Comparison of ENCODE assay signal across 9 mouse cellular contexts in genomic region chr9:20879097-20879792, GRCm38 (mm10). TPM values are rescaled to one million over a fixed set of nuclear protein-coding genes. Genes with fewer than 3 reads are reported as not detected.
A peak's percentile ranks its signal among the peaks of the same experiment; 100 is the strongest.
DNase-seq lines count a peak whose midpoint lies in the region; ATAC-seq and TF ChIP-seq lines count a peak whose summit lies in the region.
"Had no signal": no experiment of that assay in that cellular context is flagged by ENCODE, and none has a peak within 500 bp of the region (broad histone marks: within the 10 kb centered on the region; RNA-seq: fewer than 3 reads in every experiment).

Angptl6 (minus strand) TSS chr9:20879727.

- no peak for DNase-seq in heart, postnatal 36 days
- DNase-seq in A20 (ENCODE audit: low read depth, low spot score) = peak; percentile 53
- no peak for DNase-seq in liver, embryonic 11.5 days (ENCODE audit: low spot score)
- no peak for DNase-seq in embryo, embryonic 10.5 days (ENCODE audit: low spot score)
- no peak for DNase-seq in urinary bladder, adult 2 months (ENCODE audit: low spot score)

- H3K27me3 ChIP-seq in heart, embryonic 11.5 days (ENCODE audit: control insufficient read depth, insufficient read depth, low read length) = 0 out of 2 replicates have a peak, but pooled peaks cover 2% of the 10 kb centered on the region
- no peaks in the 10 kb centered on the region for H3K27me3 ChIP-seq in liver, embryonic 11.5 days (replicated peaks; ENCODE audit: control insufficient read depth, insufficient read depth, low read length)
- H3K27me3 ChIP-seq: Patski had no signal

- 83% methylated on average over 13 of the region's 13 CpGs for WGBS in heart, embryonic 11.5 days (ENCODE audit: insufficient replicate concordance)
- 82% methylated on average over 13 of the region's 13 CpGs for WGBS in liver, embryonic 11.5 days

- H3K9me3 ChIP-seq in heart, embryonic 11.5 days (replicated peaks; ENCODE audit: control insufficient read depth, low read length) = no peaks in the 10 kb centered on the region
- no peaks in the 10 kb centered on the region for H3K9me3 ChIP-seq in liver, embryonic 11.5 days (ENCODE audit: control insufficient read depth, low read length)

- peak within 1 kb of the TSS; percentile 83 for H3K27ac ChIP-seq in heart, embryonic 11.5 days (ENCODE audit: low read depth, low read length)
- peak within 1 kb of the TSS; percentile 60 for H3K27ac ChIP-seq in embryonic fibroblast, embryonic 13.5 days (ENCODE audit: insufficient read depth, low read length)
- peak within 1 kb of the TSS; percentile 87 for H3K27ac ChIP-seq in liver, embryonic 11.5 days (ENCODE audit: low read depth, low read length)

- H3K4me1 ChIP-seq in heart, embryonic 11.5 days (ENCODE audit: control insufficient read depth, insufficient read depth, low read length) = peaks cover 6% of the 10 kb centered on the region
- H3K4me1 ChIP-seq in embryonic fibroblast, embryonic 13.5 days (ENCODE audit: control insufficient read depth, insufficient read depth, low read length) = peaks cover 2% of the 10 kb centered on the region; the same call in 1 of the 2 replicates
- peaks cover 16% of the 10 kb centered on the region for H3K4me1 ChIP-seq in liver, embryonic 11.5 days (replicated peaks; ENCODE audit: control insufficient read depth, insufficient read depth, low read length)

- H3K4me2 ChIP-seq in heart, embryonic 11.5 days = peak within 1 kb of the TSS; percentile 73
- H3K4me2 ChIP-seq in liver, embryonic 11.5 days = peak within 1 kb of the TSS; percentile 89

- peak within 1 kb of the TSS; percentile 38 for H3K4me3 ChIP-seq in heart, embryonic 11.5 days (ENCODE audit: low read depth, low read length)
- H3K4me3 ChIP-seq in embryonic fibroblast, embryonic 13.5 days (ENCODE audit: insufficient read depth, low read length) = peak within 1 kb of the TSS; percentile 29
- H3K4me3 ChIP-seq in liver, embryonic 11.5 days (ENCODE audit: low read depth, low read length) = peak within 1 kb of the TSS; percentile 49

- ATAC-seq in heart, embryonic 11.5 days (replicated peaks; ENCODE audit: insufficient number of reproducible peaks, low FRiP score, low TSS enrichment) = no peak
- ATAC-seq in liver, embryonic 11.5 days (replicated peaks; ENCODE audit: low FRiP score) = no peak
- no peak for ATAC-seq in activated CD4-positive, CD25-positive, alpha-beta regulatory T cell, adult 4 months

- no peak for TF ChIP-seq CTCF in embryonic fibroblast, embryonic 13.5 days (IDR thresholded peaks at IDR 0.05; ENCODE audit: borderline replicate concordance, insufficient read depth, low read length)

- no peaks in the 10 kb centered on the region for H3K36me3 ChIP-seq in heart, embryonic 11.5 days (ENCODE audit: control insufficient read depth, insufficient read depth, low read length)
- H3K36me3 ChIP-seq in liver, embryonic 11.5 days (ENCODE audit: control insufficient read depth, insufficient read depth, low read length) = no peaks in the 10 kb centered on the region

- peak within 1 kb of the TSS; percentile 76 for H3K9ac ChIP-seq in heart, embryonic 11.5 days (ENCODE audit: low read depth, low read length)
- peak within 1 kb of the TSS; percentile 84 for H3K9ac ChIP-seq in liver, embryonic 11.5 days (ENCODE audit: low read depth, low read length)

- intact Hi-C loops in heart, postnatal 36 days (cut with DNase I) = no loop called here

- TF ChIP-seq POLR2A in embryonic fibroblast, embryonic 13.5 days (IDR thresholded peaks at IDR 0.05; ENCODE audit: low read depth, low read length) = no peak; the same call in 1 of the 2 replicates

RNA-seq across cellular contexts. Expression of gene Angptl6, which starts in this region (rescaled TPM):
- polyA plus RNA-seq in heart, embryonic 11.5 days (2014; fragmentation: Nextera tagmentation; extraction: Ambion mirVana) = 2.1 and 2.9 TPM in 2 replicates
- total RNA-seq in heart, postnatal 36 days (2021) = 1 to 10 TPM; 3.9 to 4.0 TPM
- 2.9 and 4.9 TPM in 2 replicates for polyA plus RNA-seq in embryonic fibroblast, embryonic 13.5 days (2011; ENCODE audit: insufficient read length, low read depth, missing spikeins)
- 9.4 TPM in 2 replicates for polyA plus RNA-seq in liver, embryonic 11.5 days (2014; fragmentation: Nextera tagmentation; extraction: Ambion mirVana)
- 1 to 10 TPM in 1 of 2 experiments, under 1 TPM in 1; 0.76 to 1.5 TPM for polyA plus RNA-seq in activated CD4-positive, CD25-positive, alpha-beta regulatory T cell, adult 4 months (2017; shearing (Covaris generic))
- polyA plus RNA-seq in urinary bladder, adult 2 months (2012; rRNA removed) = 6.8 and 7.0 TPM in 2 replicates
